8 mouse cellular contexts compared by ENCODE assay signal in the genomic region with DNA sequence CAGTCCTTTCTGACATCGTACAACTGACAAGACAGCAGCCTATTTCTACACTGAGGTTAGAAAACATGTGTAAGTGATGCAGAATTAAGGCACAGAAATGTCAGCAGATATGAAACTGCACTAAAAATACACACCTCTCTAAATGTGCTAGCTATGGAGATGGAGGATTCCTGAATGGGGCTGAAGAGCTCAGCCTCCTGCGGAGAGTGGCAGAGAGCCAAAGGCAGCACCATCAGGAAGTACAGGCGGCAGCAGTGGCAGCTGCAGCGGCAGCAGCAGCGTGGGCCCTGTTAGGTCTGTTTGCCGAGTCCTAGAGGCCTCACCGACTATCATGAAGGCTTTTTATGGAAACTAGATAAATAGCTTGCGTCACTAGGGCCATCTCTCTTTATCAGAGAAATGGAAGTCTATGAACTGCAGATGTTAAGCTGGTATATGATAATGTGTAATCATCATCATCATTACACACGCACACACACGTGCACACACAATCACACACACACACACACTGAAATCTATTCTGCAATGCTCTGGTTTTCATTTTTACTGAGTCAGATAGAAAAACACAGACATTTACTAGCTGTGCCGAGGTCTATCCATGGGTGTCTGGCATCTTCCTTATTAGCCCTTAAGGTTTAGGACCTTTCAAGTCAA.
A peak's percentile ranks its signal among the peaks of the same experiment; 100 is the strongest.
DNase-seq lines count a peak whose midpoint lies in the region; ATAC-seq and TF ChIP-seq lines count a peak whose summit lies in the region.

No protein-coding gene starts in this region.

- peak; percentile 21 for DNase-seq in MEL-GATA-1-ER (ENCODE audit: extremely low read depth, low read depth)
- DNase-seq in fibroblast of lung, adult 2 months (ENCODE audit: low read depth): peak; percentile 11
- DNase-seq in left cerebral cortex, postnatal 10 days (ENCODE audit: extremely low spot score in 1 of 2, low spot score in 2 of 2): peak; percentile 62 to 84
- peak; percentile 74 for DNase-seq in midbrain, postnatal 0 days (ENCODE audit: low spot score)

- no peak overlapping the region for H3K27ac ChIP-seq in forebrain, embryonic 13.5 days
- H3K27ac ChIP-seq in forebrain, embryonic 12.5 days: no peak overlapping the region
- H3K27ac ChIP-seq in hindbrain, embryonic 16.5 days (ENCODE audit: low read depth, low read length): no peak overlapping the region
- no peak overlapping the region for H3K27ac ChIP-seq in midbrain, postnatal 0 days (ENCODE audit: low read depth, low read length)

- no peaks in the 10 kb centered on the region for H3K36me3 ChIP-seq in forebrain, embryonic 13.5 days (ENCODE audit: poor library complexity, severe bottlenecking)
- H3K36me3 ChIP-seq in forebrain, embryonic 12.5 days (replicated peaks): no peaks in the 10 kb centered on the region
- no peaks in the 10 kb centered on the region for H3K36me3 ChIP-seq in hindbrain, embryonic 16.5 days (ENCODE audit: control insufficient read depth, insufficient read depth, low read length)
- no peaks in the 10 kb centered on the region for H3K36me3 ChIP-seq in midbrain, postnatal 0 days (ENCODE audit: insufficient read depth, low read length)

- intact Hi-C loops in left cerebral cortex, postnatal 10 days (cut with DNase I): loop anchor here (5.0 kb wide), 1 partner anchor 77 kb away; no protein-coding TSS in a partner anchor

- no peak overlapping the region for H3K4me2 ChIP-seq in forebrain, embryonic 13.5 days
- H3K4me2 ChIP-seq in forebrain, embryonic 12.5 days: no peak overlapping the region
- H3K4me2 ChIP-seq in hindbrain, embryonic 16.5 days (ENCODE audit: low read length): no peak overlapping the region
- H3K4me2 ChIP-seq in midbrain, postnatal 0 days (ENCODE audit: low read depth, low read length, poor library complexity, severe bottlenecking): no peak overlapping the region

- H3K27me3 ChIP-seq in forebrain, embryonic 13.5 days: no peaks in the 10 kb centered on the region
- H3K27me3 ChIP-seq in forebrain, embryonic 12.5 days: no peaks in the 10 kb centered on the region
- H3K27me3 ChIP-seq in hindbrain, embryonic 16.5 days (replicated peaks; ENCODE audit: control insufficient read depth, insufficient read depth, low read length): no peaks in the 10 kb centered on the region
- no peaks in the 10 kb centered on the region for H3K27me3 ChIP-seq in midbrain, postnatal 0 days (ENCODE audit: insufficient read depth, low read length)

- H3K4me1 ChIP-seq in forebrain, embryonic 13.5 days: peaks cover 6% of the 10 kb centered on the region
- no peaks in the 10 kb centered on the region for H3K4me1 ChIP-seq in forebrain, embryonic 12.5 days
- no peaks in the 10 kb centered on the region; the same call in 1 of the 2 replicates for H3K4me1 ChIP-seq in hindbrain, embryonic 16.5 days (ENCODE audit: control insufficient read depth, insufficient read depth, low read depth, low read length)
- no peaks in the 10 kb centered on the region for H3K4me1 ChIP-seq in midbrain, postnatal 0 days (ENCODE audit: insufficient read depth, low read length)

- WGBS in forebrain, embryonic 13.5 days: 53% methylated on average over 11 of the region's 11 CpGs
- 70% methylated on average over 11 of the region's 11 CpGs for WGBS in forebrain, embryonic 12.5 days
- 40% methylated on average over 11 of the region's 11 CpGs for WGBS in hindbrain, embryonic 16.5 days
- 58% methylated on average over 11 of the region's 11 CpGs for WGBS in midbrain, postnatal 0 days

- no peaks in the 10 kb centered on the region for H3K9me3 ChIP-seq in forebrain, embryonic 13.5 days (replicated peaks)
- H3K9me3 ChIP-seq in forebrain, embryonic 12.5 days: no peaks in the 10 kb centered on the region
- no peaks in the 10 kb centered on the region for H3K9me3 ChIP-seq in hindbrain, embryonic 16.5 days (ENCODE audit: control insufficient read depth, low read length)
- H3K9me3 ChIP-seq in midbrain, postnatal 0 days (ENCODE audit: low read length): no peaks in the 10 kb centered on the region

- no peak overlapping the region for H3K4me3 ChIP-seq in forebrain, embryonic 13.5 days
- H3K4me3 ChIP-seq in forebrain, embryonic 12.5 days (replicated peaks): no peak overlapping the region
- H3K4me3 ChIP-seq in hindbrain, embryonic 16.5 days (ENCODE audit: low read length): no peak overlapping the region
- H3K4me3 ChIP-seq in midbrain, postnatal 0 days (ENCODE audit: low read depth, low read length): no peak overlapping the region

- no peak for TF ChIP-seq CTCF in midbrain, postnatal 0 days (IDR thresholded peaks at IDR 0.05)

- H3K9ac ChIP-seq in forebrain, embryonic 13.5 days: no peak overlapping the region
- H3K9ac ChIP-seq in forebrain, embryonic 12.5 days: no peak overlapping the region
- no peak overlapping the region for H3K9ac ChIP-seq in hindbrain, embryonic 16.5 days (ENCODE audit: low read depth, low read length)
- H3K9ac ChIP-seq in midbrain, postnatal 0 days (replicated peaks; ENCODE audit: low read length, poor library complexity, severe bottlenecking): no peak overlapping the region

- ATAC-seq in forebrain, embryonic 13.5 days: peak; percentile 91
- no peak; the same call in 1 of the 2 replicates for ATAC-seq in forebrain, embryonic 12.5 days (ENCODE audit: low FRiP score)
- peak; percentile 91 for ATAC-seq in hindbrain, embryonic 16.5 days
- ATAC-seq in midbrain, postnatal 0 days (ENCODE audit: low FRiP score): no peak
- ATAC-seq in erythroblast, adult 5-6 weeks (replicated peaks; ENCODE audit: low FRiP score, poor library complexity, severe bottlenecking): no peak

Comparison
In these comparisons a context has a peak if more than half of its experiments do, and no peak if none do; other contexts are left out.
1. ATAC-seq: peak in forebrain, embryonic 13.5 days (single experiment) and hindbrain, embryonic 16.5 days (single experiment); none in forebrain, embryonic 12.5 days (single experiment), midbrain, postnatal 0 days (single experiment) and erythroblast, adult 5-6 weeks (single experiment).
2. DNase-seq: peak in every context shown above with its lines; median percentile 74 in midbrain, postnatal 0 days; 73 in left cerebral cortex, postnatal 10 days; 21 in MEL-GATA-1-ER; 11 in fibroblast of lung, adult 2 months.